Mouse (Mus musculus): Measurements from ENCODE around the gene Mapre3.

The Mapre3 gene

GRCm38 (mm10) chr5:30824124-30824988 lies 9.9 kb downstream of the Mapre3 start:
- DNase-seq (ENCODE audit: low read depth, low spot score): no peak

DNA sequence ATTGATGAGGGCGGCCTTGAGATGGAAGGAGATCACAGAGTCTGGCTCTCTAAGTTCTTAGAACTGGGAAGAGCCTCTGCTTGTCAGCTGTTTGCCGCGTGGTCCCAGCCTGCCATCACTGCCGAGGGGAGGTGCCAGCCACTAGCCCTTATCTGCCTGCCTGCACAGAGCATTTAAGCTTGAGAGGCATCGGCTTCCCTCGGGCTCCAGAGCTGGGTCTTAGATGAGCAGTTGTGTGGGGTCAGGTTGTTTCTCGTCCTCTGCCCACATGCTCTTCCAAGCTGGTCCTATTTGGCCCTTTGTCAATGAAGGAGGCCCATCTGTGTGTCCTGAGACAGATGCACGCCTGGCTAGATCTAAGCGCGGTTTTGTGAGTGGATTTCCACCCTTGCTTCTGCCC lies 10.7 kb downstream of the Mapre3 start:
- DNase-seq (ENCODE audit: low read depth, low spot score): no peak

DNA sequence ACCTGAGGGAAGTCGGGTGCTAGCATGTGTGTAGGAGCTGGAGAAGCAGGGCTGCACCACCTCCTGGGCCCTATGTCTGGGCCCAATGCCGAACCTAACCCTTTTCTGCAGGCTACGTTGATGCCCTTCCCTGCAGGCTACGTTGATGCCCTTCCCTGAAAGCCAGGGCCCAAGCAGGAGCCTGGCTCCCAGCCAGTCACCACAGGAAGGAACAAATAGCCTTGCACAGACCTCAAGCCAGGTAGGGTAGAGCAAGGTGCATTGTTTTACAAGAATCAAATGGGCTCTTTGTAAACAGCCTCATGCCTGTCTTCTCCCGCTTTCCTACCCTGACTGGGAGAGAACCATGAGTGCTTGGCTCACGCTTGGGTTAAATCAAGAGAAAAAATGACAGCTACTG lies 11.4 kb downstream of the Mapre3 start:
- DNase-seq (ENCODE audit: low read depth, low spot score): no peak

- DNase-seq (ENCODE audit: low read depth, low spot score): no peak
Measured at GRCm38 (mm10) chr5:30833416-30833815, 19.0 kb downstream of the Mapre3 start.

GRCm38 (mm10) chr5:30839731-30840130 lies 25.3 kb downstream of the Mapre3 start:
- no peak for DNase-seq (ENCODE audit: low read depth, low spot score)

GRCm38 (mm10) chr5:30841896-30842295 lies 27.5 kb downstream of the Mapre3 start:
- no peak for DNase-seq (ENCODE audit: low read depth, low spot score)

GRCm38 (mm10) chr5:30849891-30850555 lies 35.6 kb downstream of the Mapre3 start:
- DNase-seq (ENCODE audit: low read depth, low spot score): no peak

DNA sequence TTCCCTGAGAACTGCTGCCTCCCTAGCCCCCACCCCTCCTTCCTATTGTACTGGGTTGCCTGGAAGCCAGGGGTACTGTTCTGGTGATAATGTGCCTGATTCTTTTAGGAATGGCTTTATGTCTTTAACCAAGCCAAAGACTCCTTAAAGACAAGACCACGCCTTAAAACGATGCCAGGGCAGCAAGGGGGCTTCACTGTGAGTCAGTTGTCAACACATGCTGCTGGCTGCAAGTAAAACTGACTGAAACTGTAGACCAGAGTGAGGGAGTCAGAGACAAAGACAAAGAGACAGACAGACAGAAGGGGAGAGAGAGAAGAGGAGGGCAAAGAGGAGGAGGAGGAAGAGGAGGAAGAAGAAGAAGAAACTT lies 36.1 kb downstream of the Mapre3 start:
- no peak for DNase-seq (ENCODE audit: low read depth, low spot score)

GRCm38 (mm10) chr5:30853522-30853921 lies 39.1 kb downstream of the Mapre3 start:
- no peak for DNase-seq (ENCODE audit: low read depth, low spot score)

DNA sequence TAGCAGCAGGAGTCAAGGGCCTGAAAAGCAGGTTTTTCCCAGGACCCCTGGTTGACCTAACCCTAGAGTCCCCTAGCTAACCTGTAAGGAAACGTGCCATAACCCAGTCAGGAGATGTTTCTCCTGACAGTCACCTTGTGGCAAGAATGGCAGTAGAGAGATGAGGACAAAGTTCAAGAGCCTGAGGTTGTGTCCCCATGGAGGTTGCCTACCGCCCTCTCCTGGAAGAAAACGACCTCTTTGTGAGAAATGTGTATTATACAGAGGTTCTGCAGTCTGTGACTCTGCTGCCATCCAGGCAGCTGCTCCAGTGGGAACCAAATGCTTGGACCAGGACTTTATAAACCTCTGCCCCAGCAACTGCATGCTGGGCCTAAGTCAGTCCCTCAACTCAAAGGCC lies 41.2 kb downstream of the Mapre3 start:
- DNase-seq (ENCODE audit: low read depth, low spot score): no peak

DNA sequence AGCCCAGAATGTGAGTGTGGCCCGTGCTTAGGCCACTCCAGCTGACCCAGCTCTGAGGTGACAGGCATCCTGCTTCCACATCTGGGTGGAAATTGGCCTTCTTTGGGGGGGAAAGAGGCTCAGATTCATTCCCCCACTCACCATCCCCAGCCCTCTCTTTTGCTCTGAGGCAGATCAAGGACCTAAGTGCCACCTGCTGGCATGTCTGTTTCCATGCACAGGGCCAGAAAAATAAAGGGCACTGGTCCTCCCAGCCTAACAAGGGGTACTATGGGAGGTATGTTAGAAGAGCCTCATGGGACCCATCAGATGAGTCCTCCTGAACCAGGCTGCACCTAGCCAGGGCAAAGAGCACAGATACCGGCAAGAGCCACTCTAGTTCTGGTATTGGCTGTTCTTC lies 41.7 kb downstream of the Mapre3 start:
- no peak for DNase-seq (ENCODE audit: low read depth, low spot score)

DNA sequence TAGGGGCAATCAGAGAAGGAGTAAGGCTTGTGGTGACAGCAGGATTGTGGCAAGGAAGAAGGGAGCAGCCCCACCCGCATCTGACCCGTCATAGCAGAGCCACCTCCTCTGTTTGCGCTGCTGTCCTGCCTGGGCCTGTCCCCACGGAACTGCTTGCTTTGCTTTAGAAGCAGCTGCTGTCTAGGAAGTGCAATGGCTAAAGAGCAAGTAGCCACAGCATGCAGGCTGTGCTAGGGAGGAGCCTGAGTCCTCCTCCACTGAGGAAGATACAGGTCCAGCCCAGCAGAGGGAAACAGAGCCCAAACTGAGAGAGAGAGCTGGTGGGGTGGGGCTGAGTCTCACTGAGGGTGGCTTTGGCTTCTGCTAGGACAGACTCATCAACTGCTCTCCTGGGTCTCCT lies 49.4 kb downstream of the Mapre3 start:
- DNase-seq (ENCODE audit: low read depth, low spot score): no peak

- DNase-seq (ENCODE audit: low read depth, low spot score): no peak
Measured at GRCm38 (mm10) chr5:30864322-30864721, 49.9 kb downstream of the Mapre3 start.

DNA sequence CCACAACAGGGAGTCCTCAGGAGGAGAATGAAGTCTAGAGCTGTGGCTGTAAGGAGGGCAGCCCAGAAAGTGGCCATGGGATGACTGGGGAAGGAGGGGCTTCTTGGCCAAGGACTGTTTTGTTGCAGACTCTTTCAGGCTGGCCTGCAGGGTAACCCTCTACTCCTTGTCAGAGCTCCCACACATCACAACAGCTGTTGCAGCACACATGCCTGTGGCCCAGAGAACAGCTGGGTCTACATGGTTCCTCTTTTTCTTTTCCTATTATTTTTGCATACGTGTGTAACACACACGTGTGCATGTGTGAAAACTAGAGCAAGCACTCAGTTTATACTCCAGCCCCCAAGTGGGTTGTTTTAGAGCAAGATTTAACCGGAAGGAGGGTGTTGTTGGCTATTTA lies 52.4 kb downstream of the Mapre3 start:
- no peak for DNase-seq (ENCODE audit: low read depth, low spot score)

GRCm38 (mm10) chr5:30867712-30868111 lies 53.3 kb downstream of the Mapre3 start, which contains the start of gene Tmem214:
Gene Tmem214, plus strand, starts transcription at chr5:30868012.
- no peak for DNase-seq (ENCODE audit: low read depth, low spot score)

GRCm38 (mm10) chr5:30868981-30869380 lies 54.5 kb downstream of the Mapre3 start:
- DNase-seq (ENCODE audit: low read depth, low spot score): no peak

GRCm38 (mm10) chr5:30869405-30870130 lies 55.1 kb downstream of the Mapre3 start:
- DNase-seq (ENCODE audit: low read depth, low spot score): peak; percentile 73

GRCm38 (mm10) chr5:30870131-30870406 lies 55.6 kb downstream of the Mapre3 start:
- DNase-seq (ENCODE audit: low read depth, low spot score): no peak

GRCm38 (mm10) chr5:30872574-30872973 lies 58.1 kb downstream of the Mapre3 start:
- no peak for DNase-seq (ENCODE audit: low read depth, low spot score)

DNA sequence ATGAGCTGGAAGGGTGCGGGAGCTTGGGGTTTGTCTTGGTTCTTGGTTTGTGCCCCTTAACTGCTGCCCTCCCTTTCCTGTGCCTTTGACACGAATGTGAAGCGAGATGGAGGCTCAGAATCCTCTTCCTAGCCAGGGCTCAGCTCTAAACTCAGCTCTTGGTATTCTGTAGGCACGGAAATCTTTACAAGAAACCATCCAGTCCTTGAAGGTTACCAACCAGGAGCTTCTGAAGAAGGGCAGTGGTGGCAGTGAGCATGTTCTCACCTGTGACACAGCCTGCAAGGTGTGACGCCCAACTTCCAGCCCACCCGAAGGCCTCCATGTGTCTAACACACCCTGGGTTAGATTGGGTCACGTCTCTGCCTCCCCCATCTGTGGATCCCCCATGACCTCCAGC lies 59.9 kb downstream of the Mapre3 start:
- DNase-seq (ENCODE audit: low read depth, low spot score): no peak

DNA sequence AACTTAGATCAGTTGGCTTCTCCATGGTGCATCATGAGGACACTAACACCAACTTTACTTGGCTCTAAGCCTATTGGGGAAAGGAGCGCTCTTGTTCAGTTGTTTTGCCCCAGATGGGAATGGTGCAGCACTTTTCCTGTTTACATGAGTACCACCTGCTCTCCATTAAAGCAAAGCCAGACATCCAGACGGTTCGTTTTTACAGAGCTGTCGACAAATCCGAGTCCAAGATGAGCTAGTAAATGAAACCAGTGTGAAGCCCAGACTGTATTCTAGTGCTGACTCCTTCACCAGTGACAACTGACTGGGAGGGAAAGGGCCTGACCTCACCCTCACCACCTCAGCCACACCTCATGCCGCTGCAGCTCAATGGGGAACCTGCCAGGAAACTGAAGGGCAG lies 64.2 kb downstream of the Mapre3 start:
- DNase-seq (ENCODE audit: low read depth, low spot score): no peak

DNA sequence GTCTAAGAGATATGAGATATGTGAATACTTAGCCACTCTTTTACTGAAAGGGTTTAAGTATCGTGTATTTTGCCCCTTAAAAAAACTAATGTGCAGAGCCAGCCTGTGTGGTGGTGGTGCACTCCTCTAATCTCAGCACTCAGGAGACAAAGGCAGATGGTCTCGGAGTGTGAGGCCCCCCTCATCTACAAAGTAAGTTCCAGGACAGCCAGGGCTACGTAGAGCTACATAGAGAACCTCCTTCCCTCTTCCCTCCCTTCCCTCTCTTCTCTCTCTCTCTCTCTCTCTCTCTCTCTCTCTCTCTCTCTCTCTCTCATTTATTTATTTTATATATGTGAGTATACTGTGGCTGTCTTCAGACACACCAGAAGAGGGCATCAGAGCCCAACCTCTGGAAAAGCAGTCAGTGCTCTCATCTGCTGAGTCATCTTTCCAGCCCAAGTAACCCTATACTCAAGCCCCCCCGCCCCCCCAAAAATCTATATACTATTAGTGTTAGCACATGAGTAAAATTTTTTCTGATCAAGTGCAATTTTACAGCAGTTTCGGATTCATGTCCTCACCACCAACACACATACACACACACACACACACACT lies 65.0 kb downstream of the Mapre3 start:
- no peak for DNase-seq (ENCODE audit: low read depth, low spot score)

Data from skeletal muscle tissue, adult 2 months (tissue).